Mouse (Mus musculus) limb, embryonic 13.5 days (tissue): ENCODE measurements at regions not wholly inside any gene's neighbourhood (a gene's known extent, or its start where the extent isn't known, plus 50 kb on each side); places are given as distances from the start of the nearest gene placed in this dataset.

Source experiments
- ATAC-seq: fragments of 200-750 bp; cut with Nextera tagmentation; 2 replicates; pipeline ENCODE4 v1.8.0; 2017; ENCODE audit warnings: low read depth, moderate number of reproducible peaks, moderate TSS enrichment; ENCODE audit not compliant: low FRiP score
- H3K27ac ChIP-seq: fragments of 300-500 bp; sonication (generic); 2 replicates; pipeline ENCODE4 v1.5.1; 2015; ENCODE audit warnings: inconsistent platforms, mild to moderate bottlenecking, moderate library complexity
- H3K27me3 ChIP-seq: fragments of 300-500 bp; sonication (generic); 2 replicates; pipeline ENCODE4 v1.6.1; 2015; ENCODE audit warnings: mild to moderate bottlenecking, inconsistent platforms
- H3K36me3 ChIP-seq: fragments of 300-500 bp; sonication (generic); 2 replicates; pipeline ENCODE4 v1.6.1; 2015; ENCODE audit warnings: inconsistent platforms, mild to moderate bottlenecking, moderate library complexity
- H3K4me1 ChIP-seq: fragments of 300-500 bp; sonication (generic); 2 replicates; pipeline ENCODE4 v1.6.1; 2015; ENCODE audit warnings: inconsistent platforms
- H3K4me2 ChIP-seq: fragments of 300-500 bp; sonication (generic); replicated peaks from 2 replicates; pipeline ENCODE4 v1.6.1; 2015; ENCODE audit warnings: inconsistent platforms, mild to moderate bottlenecking, moderate library complexity
- H3K4me3 ChIP-seq: fragments of 300-500 bp; sonication (generic); 2 replicates; pipeline ENCODE4 v1.5.1; 2015; ENCODE audit warnings: moderate library complexity, mild to moderate bottlenecking, inconsistent platforms
- H3K9ac ChIP-seq: fragments of 300-500 bp; sonication (generic); 2 replicates; pipeline ENCODE4 v1.6.1; 2015; ENCODE audit warnings: mild to moderate bottlenecking, inconsistent platforms
- H3K9me3 ChIP-seq: fragments of 300-500 bp; sonication (generic); 2 replicates; pipeline ENCODE4 v1.6.1; 2016; ENCODE audit warnings: inconsistent platforms
- WGBS: fragments of 180-500 bp; shearing (Covaris S2); methylation state at CpG from one replicate; pipeline ENCODE4 v1.1.7; 2015; 5-methylcytosine and 5-hydroxymethylcytosine counted together

DNA sequence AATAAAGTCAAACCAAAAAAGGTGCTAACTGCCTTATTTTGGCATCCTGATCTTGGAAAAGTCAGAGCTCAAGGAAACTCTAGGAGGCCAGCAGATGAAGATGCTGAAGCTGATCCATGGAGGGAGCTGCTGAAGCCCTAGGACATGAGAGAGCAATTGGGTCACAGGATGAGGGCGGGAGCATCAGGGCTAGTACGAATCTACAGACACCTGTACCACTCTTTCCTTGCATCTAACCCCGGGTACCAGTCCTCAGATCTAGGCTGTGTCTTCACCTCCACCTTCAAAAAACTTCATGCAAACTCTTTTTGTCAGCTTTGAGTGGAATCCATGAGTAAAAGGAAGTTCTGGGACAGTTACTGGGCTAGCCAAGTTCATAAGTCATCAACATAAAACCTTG lies 63.1 kb upstream of the Satb1 start:
- no peak overlapping the region for H3K4me3 ChIP-seq
- ATAC-seq, result no peak
- H3K36me3 ChIP-seq, result no peaks in the 10 kb centered on the region
- 86% methylated on average over 3 of the region's 3 CpGs for WGBS
- no peak overlapping the region for H3K9ac ChIP-seq
- H3K27me3 ChIP-seq, result no peaks in the 10 kb centered on the region
- no peak overlapping the region for H3K4me2 ChIP-seq
- no peaks in the 10 kb centered on the region for H3K9me3 ChIP-seq
- no peak overlapping the region for H3K27ac ChIP-seq
- H3K4me1 ChIP-seq, result no peaks in the 10 kb centered on the region

- 88% methylated on average over 8 of the region's 8 CpGs for WGBS
- H3K36me3 ChIP-seq, result no peaks in the 10 kb centered on the region
- no peak overlapping the region for H3K27ac ChIP-seq
- H3K4me3 ChIP-seq, result no peak overlapping the region
- H3K4me2 ChIP-seq, result no peak overlapping the region
- no peak for ATAC-seq
- H3K9ac ChIP-seq, result no peak overlapping the region
- H3K4me1 ChIP-seq, result no peaks in the 10 kb centered on the region
- no peaks in the 10 kb centered on the region for H3K27me3 ChIP-seq
- 0 out of 2 replicates have a peak, but pooled peaks cover 1% of the 10 kb centered on the region for H3K9me3 ChIP-seq
Measured at GRCm38 (mm10) chr17:51894278-51894677, 61.2 kb upstream of the Satb1 start.

- H3K27me3 ChIP-seq, result no peaks in the 10 kb centered on the region
- H3K36me3 ChIP-seq, result no peaks in the 10 kb centered on the region
- no peak overlapping the region for H3K9ac ChIP-seq
- no peaks in the 10 kb centered on the region for H3K4me1 ChIP-seq
- H3K4me2 ChIP-seq, result no peak overlapping the region
- H3K4me3 ChIP-seq, result no peak overlapping the region
- no peak overlapping the region for H3K27ac ChIP-seq
- no peak for ATAC-seq
- peaks cover 5% of the 10 kb centered on the region; the same call in 1 of the 2 replicates for H3K9me3 ChIP-seq
- WGBS, result 87% methylated on average over 3 of the region's 3 CpGs
Measured at GRCm38 (mm10) chr17:51892856-51893255, 59.8 kb upstream of the Satb1 start.

GRCm38 (mm10) chr17:51892159-51892558 lies 59.1 kb upstream of the Satb1 start:
- WGBS, result 72% methylated on average over 4 of the region's 4 CpGs
- no peaks in the 10 kb centered on the region for H3K27me3 ChIP-seq
- no peak overlapping the region for H3K27ac ChIP-seq
- H3K4me1 ChIP-seq, result no peaks in the 10 kb centered on the region
- ATAC-seq, result no peak
- no peak overlapping the region for H3K4me3 ChIP-seq
- no peak overlapping the region for H3K9ac ChIP-seq
- no peak overlapping the region for H3K4me2 ChIP-seq
- H3K36me3 ChIP-seq, result no peaks in the 10 kb centered on the region
- H3K9me3 ChIP-seq, result peaks cover 5% of the 10 kb centered on the region; the same call in 1 of the 2 replicates
